Mouse (Mus musculus) heart, embryonic 12.5 days (tissue): ENCODE data around the gene Ephb4. TPM values are rescaled to one million over a fixed set of nuclear protein-coding genes. Genes with fewer than 3 reads are reported as not detected.

Experiments
- ATAC-seq: fragments of 200-750 bp; cut with Nextera tagmentation; 2 replicates; pipeline ENCODE4 v1.8.0; 2017; ENCODE audit warnings: moderate TSS enrichment, moderate library complexity; ENCODE audit not compliant: insufficient number of reproducible peaks, low FRiP score
- H3K27ac ChIP-seq: fragments of 300-500 bp; sonication (generic); 2 replicates; pipeline ENCODE4 v1.5.1; 2016; ENCODE audit warnings: mild to moderate bottlenecking, moderate library complexity; ENCODE audit not compliant: poor library complexity, severe bottlenecking
- H3K27me3 ChIP-seq: fragments of 300-500 bp; sonication (generic); replicated peaks from 2 replicates; pipeline ENCODE4 v1.6.1; 2016; ENCODE audit warnings: mild to moderate bottlenecking, moderate library complexity
- H3K36me3 ChIP-seq: fragments of 300-500 bp; sonication (generic); 2 replicates; pipeline ENCODE4 v1.6.1; 2016; ENCODE audit warnings: mild to moderate bottlenecking, moderate library complexity
- H3K4me1 ChIP-seq: fragments of 300-500 bp; sonication (generic); replicated peaks from 2 replicates; pipeline ENCODE4 v1.6.1; 2016; ENCODE audit warnings: mild to moderate bottlenecking
- H3K4me2 ChIP-seq: fragments of 300-500 bp; sonication (generic); 2 replicates; pipeline ENCODE4 v1.6.1; 2016; ENCODE audit warnings: mild to moderate bottlenecking, moderate library complexity
- H3K4me3 ChIP-seq: fragments of 300-500 bp; sonication (generic); 2 replicates; pipeline ENCODE4 v1.5.1; 2016; ENCODE audit warnings: mild to moderate bottlenecking
- H3K9ac ChIP-seq: fragments of 300-500 bp; sonication (generic); 2 replicates; pipeline ENCODE4 v1.6.1; 2016; ENCODE audit warnings: mild to moderate bottlenecking, moderate library complexity
- H3K9me3 ChIP-seq: fragments of 300-500 bp; sonication (generic); replicated peaks from 2 replicates; pipeline ENCODE4 v1.6.1; 2016; ENCODE audit warnings: mild to moderate bottlenecking, moderate library complexity
- WGBS: fragments of 180-500 bp; shearing (Covaris S2); methylation state at CpG from one replicate; pipeline ENCODE4 v1.1.7; 2016; 5-methylcytosine and 5-hydroxymethylcytosine counted together
- polyA plus RNA-seq: library from polyadenylated mRNA; unstranded; fragments of >200 nt; fragmentation: Nextera tagmentation; extraction: Ambion mirVana; gene quantifications from 2 replicates; pipeline ENCODE4 v1.2.1, GENCODE M21; 2016

Ephb4 gene
- polyA plus RNA-seq, 1 experiment from 2014 or later = 53.1 TPM

DNA sequence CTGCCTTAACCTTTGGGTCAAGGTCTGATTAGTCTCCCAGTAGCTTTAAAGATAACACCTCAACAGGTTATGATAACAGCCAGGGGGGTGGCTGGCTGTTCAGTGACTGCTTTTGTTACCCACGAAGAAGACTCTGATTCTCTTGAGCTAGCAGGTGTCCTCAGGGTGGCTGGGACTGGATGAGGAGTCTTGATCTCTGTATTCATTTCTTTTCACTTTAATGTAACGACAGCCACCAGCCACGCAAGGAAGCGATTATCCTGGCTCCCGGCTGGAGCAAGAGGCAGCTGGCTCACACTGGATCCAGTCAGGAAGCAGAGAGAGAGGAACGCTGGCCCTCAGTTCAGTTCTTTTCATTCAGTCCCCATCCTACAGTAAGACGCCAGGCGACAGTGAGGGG lies 12.7 kb upstream of the Ephb4 start:
- H3K4me3 ChIP-seq = no peak overlapping the region
- no peak for ATAC-seq
- H3K36me3 ChIP-seq = no peaks in the 10 kb centered on the region
- H3K9ac ChIP-seq = no peak overlapping the region
- H3K9me3 ChIP-seq = no peaks in the 10 kb centered on the region
- H3K27me3 ChIP-seq = no peaks in the 10 kb centered on the region
- peak overlapping the region; percentile 32; the same call in 1 of the 2 replicates for H3K27ac ChIP-seq
- peaks cover 38% of the 10 kb centered on the region for H3K4me1 ChIP-seq
- 34% methylated on average over 8 of the region's 8 CpGs for WGBS
- peak overlapping the region; percentile 83; the same call in 1 of the 2 replicates for H3K4me2 ChIP-seq

DNA sequence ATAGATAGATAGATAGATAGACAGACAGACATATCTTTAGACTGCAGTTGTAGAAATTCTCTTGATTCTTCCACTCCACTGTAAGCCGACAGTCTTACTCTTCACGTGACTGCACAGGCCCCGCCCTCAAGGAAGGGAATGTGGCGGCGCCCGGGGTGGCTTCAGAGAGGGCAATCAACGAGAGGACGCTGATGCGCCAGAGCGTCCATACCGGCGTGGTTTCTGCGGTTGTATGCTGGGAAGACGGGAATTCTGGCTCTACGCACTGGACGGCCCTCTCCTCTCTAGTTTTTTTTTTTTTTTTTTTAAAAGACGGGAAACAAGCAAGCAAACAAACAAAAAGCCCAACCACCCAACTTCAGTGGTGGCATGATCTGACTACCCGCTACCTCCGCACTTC lies 11.7 kb upstream of the Ephb4 start:
- peak overlapping the region; percentile 79 for H3K9ac ChIP-seq
- no peaks in the 10 kb centered on the region for H3K9me3 ChIP-seq
- peaks cover 29% of the 10 kb centered on the region for H3K4me1 ChIP-seq
- peak overlapping the region; percentile 83 for H3K4me2 ChIP-seq
- peak overlapping the region; percentile 88 for H3K27ac ChIP-seq
- ATAC-seq = peak; percentile 79
- H3K4me3 ChIP-seq = peak overlapping the region; percentile 48
- under 1% methylated on average over 19 of the region's 19 CpGs for WGBS
- H3K36me3 ChIP-seq = no peaks in the 10 kb centered on the region
- H3K27me3 ChIP-seq = no peaks in the 10 kb centered on the region

DNA sequence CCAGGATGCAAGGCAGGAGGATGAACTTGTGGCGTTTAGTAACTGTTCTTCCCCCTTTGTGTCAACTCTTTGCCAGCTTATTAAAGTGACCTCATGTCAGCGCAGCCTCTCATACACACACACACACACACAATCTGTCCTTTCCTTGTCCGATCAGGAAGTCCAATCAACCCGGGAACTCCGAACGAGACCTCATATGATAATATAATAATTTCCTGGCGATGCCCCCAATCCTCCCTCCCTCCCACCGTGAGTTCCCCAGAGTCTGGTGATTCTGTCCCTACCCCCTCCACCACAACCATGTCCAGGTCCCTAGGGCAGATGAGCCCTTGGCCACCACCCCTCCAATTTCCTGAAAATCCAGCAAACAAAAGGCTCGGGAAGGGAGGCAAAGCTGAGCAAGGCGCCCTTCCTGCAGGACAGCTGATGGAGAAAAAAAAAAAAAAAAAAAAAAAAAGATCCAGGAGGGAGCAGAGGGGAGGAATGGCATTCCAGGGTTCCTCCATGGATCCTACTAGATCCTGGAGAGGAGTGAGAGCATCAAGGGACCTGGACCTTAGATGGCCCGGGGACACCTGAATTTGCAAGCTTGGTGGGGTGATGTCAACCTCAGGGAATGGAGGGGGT lies 11.1 kb upstream of the Ephb4 start:
- 2% methylated on average over 11 of the region's 11 CpGs for WGBS
- no peaks in the 10 kb centered on the region for H3K27me3 ChIP-seq
- ATAC-seq = peak; percentile 25; the same call in 1 of the 2 replicates
- peak overlapping the region; percentile 83 for H3K4me2 ChIP-seq
- peaks cover 29% of the 10 kb centered on the region for H3K4me1 ChIP-seq
- no peaks in the 10 kb centered on the region for H3K9me3 ChIP-seq
- H3K27ac ChIP-seq = peak overlapping the region; percentile 88
- H3K4me3 ChIP-seq = peak overlapping the region; percentile 48
- H3K36me3 ChIP-seq = no peaks in the 10 kb centered on the region
- peak overlapping the region; percentile 79 for H3K9ac ChIP-seq

DNA sequence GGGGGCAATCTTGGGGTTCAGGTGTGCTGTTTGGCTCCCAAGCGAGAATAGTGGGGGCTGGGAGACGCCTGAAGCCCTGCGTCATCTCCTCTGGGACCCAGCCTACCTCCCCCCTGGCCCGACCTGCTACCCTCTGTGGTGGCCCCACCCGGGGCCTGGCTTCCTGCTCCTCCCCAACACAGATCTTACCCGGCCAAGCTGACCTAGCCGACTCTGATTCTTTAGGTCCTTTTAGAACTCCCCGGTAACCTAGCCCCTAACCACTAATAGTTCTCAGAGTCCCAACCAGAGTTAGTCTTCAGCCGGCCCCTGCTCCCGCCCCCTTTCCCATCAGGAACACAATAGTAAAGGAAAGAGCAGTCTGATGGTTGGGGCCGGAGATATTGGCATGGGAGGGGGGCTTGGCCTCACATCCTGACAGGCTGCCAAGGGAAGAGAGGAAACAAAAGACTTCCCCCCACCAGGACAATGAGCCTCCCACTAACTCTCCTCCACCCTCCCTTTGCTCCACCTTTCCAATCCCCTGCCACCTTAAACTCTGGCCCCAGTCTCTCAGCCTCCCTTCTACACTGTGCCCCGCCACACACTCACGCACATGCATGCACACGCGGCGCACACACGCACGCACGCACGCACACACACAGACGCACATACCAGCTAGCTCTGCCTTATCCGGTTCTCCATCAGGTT lies 10.5 kb upstream of the Ephb4 start:
- Histone ChIP-seq H3K9me3 (no peaks in the 10 kb centered on the region), H3K4me1 (peaks cover 29% of the 10 kb centered on the region), H3K27me3 (no peaks in the 10 kb centered on the region), H3K4me2 (peak overlapping the region; percentile 83), H3K4me3 (peak overlapping the region; percentile 48), H3K27ac (peak overlapping the region; percentile 88), H3K36me3 (no peaks in the 10 kb centered on the region), H3K9ac (peak overlapping the region; percentile 79)
- ATAC-seq = peak; percentile 70
- 15% methylated on average over 20 of the region's 22 CpGs for WGBS

DNA sequence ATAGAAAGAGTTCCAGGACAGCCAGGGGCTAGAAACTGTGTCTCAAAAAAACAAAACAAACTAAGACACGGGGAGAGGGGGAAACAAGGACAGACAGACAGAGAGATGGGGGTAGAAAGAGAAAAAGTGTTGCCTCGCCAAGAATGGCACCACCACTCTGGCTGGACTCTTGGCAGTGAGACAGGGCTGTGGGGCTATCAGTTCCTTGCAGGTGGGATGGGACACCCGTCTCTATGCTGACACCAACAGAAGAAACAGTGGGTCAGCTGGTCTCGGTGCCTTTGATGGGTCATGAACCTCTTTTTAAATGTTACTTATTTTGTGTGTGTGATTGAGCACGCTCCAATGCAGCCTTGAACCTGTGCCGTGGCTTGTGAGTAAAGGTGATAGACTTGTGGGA lies 9.7 kb upstream of the Ephb4 start:
- WGBS = 68% methylated on average over 6 of the region's 6 CpGs
- H3K4me3 ChIP-seq = 0 out of 2 replicates have a peak overlapping the region, but pooled peaks have one; percentile 48
- no peaks in the 10 kb centered on the region for H3K9me3 ChIP-seq

DNA sequence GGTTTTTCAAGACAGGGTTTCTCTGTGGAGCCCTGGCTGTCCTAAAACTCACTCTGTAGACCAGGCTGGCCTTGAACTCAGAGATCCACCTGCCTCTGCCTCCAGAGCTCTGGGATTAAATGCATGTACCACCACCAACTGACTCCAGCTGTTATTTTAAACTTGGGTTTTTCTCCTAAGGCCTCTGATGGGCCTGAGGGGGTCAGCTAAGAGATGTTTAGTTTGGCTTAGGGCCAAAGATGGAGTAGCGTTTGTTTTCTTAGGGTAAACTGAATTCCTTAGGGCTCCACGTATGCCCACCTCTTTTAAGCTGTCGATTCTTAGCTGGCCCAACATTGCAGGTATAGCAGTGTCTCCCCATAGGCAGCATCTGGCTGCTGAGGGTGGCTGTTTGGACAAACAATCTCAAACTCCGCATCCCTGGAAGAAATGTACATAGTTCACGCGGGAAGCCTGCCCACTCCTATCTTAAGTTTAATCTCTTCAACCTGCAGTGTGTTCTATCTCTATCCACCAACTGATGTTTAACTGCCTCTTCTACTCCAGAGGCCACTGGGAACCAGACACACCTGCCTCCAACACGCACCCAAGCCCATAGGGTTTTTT lies 7.4 kb upstream of the Ephb4 start:
- Histone ChIP-seq H3K27me3 (no peaks in the 10 kb centered on the region), H3K27ac (no peak overlapping the region), H3K4me3 (no peak overlapping the region), H3K9me3 (no peaks in the 10 kb centered on the region), H3K4me1 (peaks cover 34% of the 10 kb centered on the region), H3K36me3 (no peaks in the 10 kb centered on the region), H3K4me2 (no peak overlapping the region), H3K9ac (no peak overlapping the region)
- no peak for ATAC-seq
- WGBS = 64% methylated on average over 7 of the region's 7 CpGs

More for the DNA sequence above, 9.7 kb upstream of the Ephb4 start:
- Histone ChIP-seq H3K27ac (peak overlapping the region; percentile 88), H3K4me1 (peaks cover 29% of the 10 kb centered on the region), H3K27me3 (no peaks in the 10 kb centered on the region), H3K36me3 (no peaks in the 10 kb centered on the region), H3K4me2 (peak overlapping the region; percentile 83; the same call in 1 of the 2 replicates), H3K9ac (no peak overlapping the region)
- ATAC-seq = no peak

DNA sequence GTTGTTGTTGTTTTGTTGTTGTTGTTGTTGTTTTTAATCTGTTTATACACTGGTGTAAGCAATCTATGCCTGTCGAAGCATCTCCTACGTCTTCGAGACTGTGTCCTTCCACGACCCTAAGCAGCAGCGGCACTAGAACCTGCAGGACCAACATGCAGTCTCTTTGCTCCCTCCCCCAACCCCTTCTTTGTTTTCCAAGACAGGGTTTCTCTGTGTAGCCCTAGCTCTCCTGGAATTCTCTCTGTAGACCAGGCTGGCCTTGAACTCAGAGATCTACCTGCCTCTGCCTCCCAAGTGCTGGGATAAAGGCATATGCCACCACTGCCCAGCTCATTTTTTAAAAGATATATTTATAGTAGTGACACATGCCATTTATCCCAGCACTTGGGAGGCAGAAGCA lies 6.5 kb upstream of the Ephb4 start:
- WGBS = 85% methylated on average over 5 of the region's 5 CpGs
- Histone ChIP-seq H3K4me1 (peaks cover 38% of the 10 kb centered on the region), H3K27me3 (no peaks in the 10 kb centered on the region), H3K9ac (no peak overlapping the region), H3K36me3 (no peaks in the 10 kb centered on the region), H3K9me3 (no peaks in the 10 kb centered on the region), H3K4me2 (no peak overlapping the region), H3K4me3 (no peak overlapping the region), H3K27ac (no peak overlapping the region)
- ATAC-seq = no peak

DNA sequence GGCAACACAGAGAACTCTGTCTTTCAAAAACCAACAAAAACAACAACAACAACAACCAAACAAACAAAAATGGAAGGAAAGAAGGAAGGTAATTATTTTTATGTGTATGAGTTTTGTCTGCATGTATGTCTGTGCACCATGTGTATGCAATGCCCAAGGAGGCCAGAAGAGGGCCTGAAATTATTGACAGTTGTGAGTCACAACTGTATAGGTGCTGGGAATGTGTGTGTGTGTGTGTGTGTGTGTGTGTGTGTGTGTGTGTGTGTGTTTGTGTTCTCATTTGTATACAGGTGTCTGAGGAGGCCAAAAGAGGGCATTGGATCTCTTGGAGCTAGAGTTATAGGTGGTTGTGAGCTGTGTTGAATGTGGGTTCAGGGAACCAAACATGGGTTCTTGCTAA lies 6.0 kb upstream of the Ephb4 start:
- Histone ChIP-seq H3K27me3 (no peaks in the 10 kb centered on the region), H3K27ac (no peak overlapping the region), H3K4me2 (no peak overlapping the region), H3K4me3 (no peak overlapping the region), H3K4me1 (peaks cover 43% of the 10 kb centered on the region), H3K9me3 (no peaks in the 10 kb centered on the region), H3K9ac (no peak overlapping the region), H3K36me3 (no peaks in the 10 kb centered on the region)
- no peak for ATAC-seq

DNA sequence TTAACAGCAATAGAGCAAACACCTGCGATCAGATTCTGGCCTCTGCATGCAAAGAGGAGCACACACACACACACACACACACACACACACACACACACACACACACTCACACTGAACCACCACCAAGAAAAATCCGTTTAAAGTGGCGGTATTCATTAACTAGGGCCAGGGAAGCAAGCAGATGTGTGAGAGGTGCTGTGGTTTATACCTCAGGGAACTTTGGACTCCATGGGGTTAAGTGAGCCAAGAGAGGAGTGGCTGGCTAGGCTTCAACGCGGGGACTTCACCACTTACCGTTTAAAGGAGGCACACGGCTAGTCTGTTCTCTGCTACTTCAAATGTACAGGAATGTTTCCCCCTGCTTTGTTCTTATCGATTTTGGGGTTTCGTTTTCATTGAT lies 4.1 kb upstream of the Ephb4 start:
- ATAC-seq = no peak
- Histone ChIP-seq H3K27ac (peak overlapping the region; percentile 34; the same call in 1 of the 2 replicates), H3K4me3 (no peak overlapping the region), H3K9ac (no peak overlapping the region), H3K27me3 (no peaks in the 10 kb centered on the region), H3K36me3 (no peaks in the 10 kb centered on the region), H3K4me2 (peak overlapping the region; percentile 34; the same call in 1 of the 2 replicates), H3K9me3 (no peaks in the 10 kb centered on the region), H3K4me1 (peaks cover 29% of the 10 kb centered on the region)
- WGBS = 22% methylated on average over 9 of the region's 9 CpGs

DNA sequence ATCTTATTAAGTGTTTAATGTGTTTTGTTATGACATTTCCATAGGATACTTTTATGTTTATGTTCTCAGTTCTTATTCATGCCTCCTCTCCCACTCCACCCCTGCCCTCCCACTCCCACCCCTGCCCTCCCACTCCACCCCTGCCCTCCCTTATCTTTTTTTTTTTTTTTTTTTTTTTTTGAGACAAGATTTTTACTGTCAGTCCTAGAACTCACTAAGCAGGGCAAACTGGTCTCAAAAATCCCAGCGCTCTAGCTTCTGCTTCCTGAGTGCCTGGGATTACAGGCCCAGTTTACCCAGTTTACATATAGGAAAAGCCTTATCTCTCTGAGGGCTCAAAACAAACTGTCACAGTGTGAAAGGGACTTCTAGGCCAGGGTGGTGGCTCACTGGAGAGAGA lies 3.5 kb upstream of the Ephb4 start:
- ATAC-seq = no peak
- Histone ChIP-seq H3K4me3 (no peak overlapping the region), H3K9me3 (no peaks in the 10 kb centered on the region), H3K27ac (peak overlapping the region; percentile 72), H3K4me1 (peaks cover 35% of the 10 kb centered on the region), H3K36me3 (no peaks in the 10 kb centered on the region), H3K4me2 (peak overlapping the region; percentile 34; the same call in 1 of the 2 replicates), H3K27me3 (no peaks in the 10 kb centered on the region), H3K9ac (no peak overlapping the region)
- WGBS = 50% methylated on average over 1 of the region's 1 CpGs

DNA sequence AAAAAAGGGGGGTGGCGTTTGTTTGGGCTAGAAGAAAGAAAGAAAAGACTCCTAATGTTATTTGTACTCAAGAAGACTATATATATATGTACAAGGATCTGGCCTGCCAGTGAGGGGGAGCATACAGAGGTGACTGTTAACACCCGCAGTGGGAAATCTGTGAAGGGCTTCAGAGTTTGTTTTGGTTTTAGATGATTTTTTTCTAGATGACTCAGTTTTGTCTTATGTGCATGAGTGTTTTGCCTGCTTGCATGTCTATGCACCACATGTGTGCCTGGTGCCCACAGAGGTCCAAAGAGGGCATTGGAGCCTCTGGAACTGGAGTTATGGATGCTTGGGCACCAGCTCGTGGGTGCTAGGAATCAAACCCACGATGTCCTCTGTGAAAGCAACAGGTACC lies 2.9 kb upstream of the Ephb4 start:
- Histone ChIP-seq H3K9me3 (no peaks in the 10 kb centered on the region), H3K4me1 (peaks cover 41% of the 10 kb centered on the region), H3K27ac (peak overlapping the region; percentile 72; the same call in 1 of the 2 replicates), H3K36me3 (no peaks in the 10 kb centered on the region), H3K4me3 (no peak overlapping the region), H3K9ac (no peak overlapping the region), H3K27me3 (no peaks in the 10 kb centered on the region), H3K4me2 (no peak overlapping the region)
- no peak for ATAC-seq
- WGBS = 79% methylated on average over 4 of the region's 4 CpGs
